In the genomic region with DNA sequence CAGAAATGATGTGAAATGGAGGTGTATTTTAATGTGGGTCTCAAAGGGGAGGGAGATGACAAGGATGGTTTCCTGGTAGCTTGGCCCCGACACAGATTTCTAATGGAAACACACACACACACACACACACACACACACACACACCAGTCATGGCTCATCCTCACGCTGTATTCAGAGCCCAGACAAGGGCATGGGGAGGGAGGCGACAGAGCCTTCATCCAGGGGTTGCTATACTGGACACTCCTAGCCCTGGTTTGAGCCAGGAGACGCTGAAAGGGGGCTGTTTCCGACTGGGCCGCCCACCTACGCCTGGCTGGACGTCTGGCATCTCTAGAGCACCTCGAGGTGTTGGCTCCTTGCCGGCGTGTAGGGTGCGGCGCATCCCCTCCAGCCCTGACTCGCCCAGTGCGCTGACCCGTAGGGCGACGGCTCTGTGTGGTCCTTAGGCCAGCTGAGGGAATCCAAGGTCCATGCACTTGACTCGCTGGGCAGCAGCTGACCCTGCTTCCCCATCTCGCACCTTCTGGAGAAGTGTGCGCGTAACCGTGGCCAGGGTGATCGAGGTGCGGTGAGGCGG, we compare ENCODE assay signal across 8 mouse cellular contexts. TPM values are rescaled to one million over a fixed set of nuclear protein-coding genes. Genes with fewer than 3 reads are reported as not detected.
DNase-seq lines count a peak whose midpoint lies in the region; ATAC-seq and TF ChIP-seq lines count a peak whose summit lies in the region.

A gene (plus strand): TSS at position 426 of the 577 bp plus-strand sequence.

- 0 out of 2 replicates have a peak, but pooled peaks cover 4% of the 10 kb centered on the region for H3K27me3 ChIP-seq in intestine, embryonic 14.5 days (replicated peaks; ENCODE audit: control insufficient read depth, insufficient read depth, low read length)
- peaks cover 56% of the 10 kb centered on the region for H3K27me3 ChIP-seq in limb, embryonic 12.5 days
- H3K27me3 ChIP-seq in midbrain, embryonic 13.5 days: peaks cover 39% of the 10 kb centered on the region

- intact Hi-C loops in gastrocnemius, postnatal 36 days (cut with DNase I): no loop called here

- no peak for TF ChIP-seq POLR2A in bone marrow macrophage, adult 2 months (IDR thresholded peaks at IDR 0.05; ENCODE audit: borderline replicate concordance, low read depth, low read length)

- H3K36me3 ChIP-seq in intestine, embryonic 14.5 days (ENCODE audit: control insufficient read depth, insufficient read depth, low read length): peaks cover 4% of the 10 kb centered on the region; the same call in 1 of the 2 replicates
- no peaks in the 10 kb centered on the region for H3K36me3 ChIP-seq in limb, embryonic 12.5 days
- peaks cover 7% of the 10 kb centered on the region for H3K36me3 ChIP-seq in midbrain, embryonic 13.5 days

- 2% methylated on average over 26 of the region's 26 CpGs for WGBS in intestine, embryonic 14.5 days
- WGBS in limb, embryonic 12.5 days: 4% methylated on average over 26 of the region's 26 CpGs
- under 1% methylated on average over 26 of the region's 26 CpGs for WGBS in midbrain, embryonic 13.5 days

- H3K4me3 ChIP-seq in bone marrow macrophage, adult 2 months (ENCODE audit: insufficient read depth, low read length): peak within 1 kb of the TSS; percentile 63
- H3K4me3 ChIP-seq in intestine, embryonic 14.5 days (ENCODE audit: low read depth, low read length): peak within 1 kb of the TSS; percentile 68
- peak within 1 kb of the TSS; percentile 78 for H3K4me3 ChIP-seq in limb, embryonic 12.5 days (replicated peaks)
- peak within 1 kb of the TSS; percentile 74 for H3K4me3 ChIP-seq in midbrain, embryonic 13.5 days (replicated peaks)

- peak within 1 kb of the TSS; percentile 66 for H3K4me2 ChIP-seq in intestine, embryonic 14.5 days (ENCODE audit: low read length)
- H3K4me2 ChIP-seq in limb, embryonic 12.5 days: peak within 1 kb of the TSS; percentile 100
- H3K4me2 ChIP-seq in midbrain, embryonic 13.5 days (replicated peaks): peak within 1 kb of the TSS; percentile 100

- peak; percentile 39 for DNase-seq in embryo, embryonic 10 days (ENCODE audit: low spot score)
- DNase-seq in embryo, embryonic 9.5 days (ENCODE audit: extremely low spot score): no peak
- DNase-seq in gastrocnemius, postnatal 36 days: peak; percentile 39 to 46
- DNase-seq in intestine, embryonic 14.5 days (ENCODE audit: low spot score): peak; percentile 70
- no peak for DNase-seq in spleen, postnatal 36 days (ENCODE audit: low spot score in 2 of 2)

- H3K9me3 ChIP-seq in intestine, embryonic 14.5 days (ENCODE audit: control insufficient read depth, low read length): no peaks in the 10 kb centered on the region
- H3K9me3 ChIP-seq in limb, embryonic 12.5 days: no peaks in the 10 kb centered on the region
- H3K9me3 ChIP-seq in midbrain, embryonic 13.5 days: no peaks in the 10 kb centered on the region

- peaks cover 6% of the 10 kb centered on the region; the same call in 1 of the 2 replicates for H3K4me1 ChIP-seq in bone marrow macrophage, adult 2 months (ENCODE audit: control insufficient read depth, insufficient read depth, low read length)
- peaks cover 5% of the 10 kb centered on the region; the same call in 1 of the 2 replicates for H3K4me1 ChIP-seq in intestine, embryonic 14.5 days (replicated peaks; ENCODE audit: control insufficient read depth, insufficient read depth, low read length)
- H3K4me1 ChIP-seq in limb, embryonic 12.5 days (replicated peaks): peaks cover 17% of the 10 kb centered on the region
- peaks cover 19% of the 10 kb centered on the region for H3K4me1 ChIP-seq in midbrain, embryonic 13.5 days (replicated peaks)

- TF ChIP-seq CTCF in bone marrow macrophage, adult 2 months (IDR thresholded peaks at IDR 0.05; ENCODE audit: low read depth, low read length): no peak

- no peak within 1 kb of the TSS for H3K27ac ChIP-seq in bone marrow macrophage, adult 2 months (ENCODE audit: insufficient read depth, low read depth, low read length)
- no peak within 1 kb of the TSS for H3K27ac ChIP-seq in intestine, embryonic 14.5 days (ENCODE audit: low read depth)
- no peak within 1 kb of the TSS for H3K27ac ChIP-seq in limb, embryonic 12.5 days
- no peak within 1 kb of the TSS for H3K27ac ChIP-seq in midbrain, embryonic 13.5 days

- peak; percentile 58 for ATAC-seq in intestine, embryonic 14.5 days (replicated peaks; ENCODE audit: low FRiP score, low TSS enrichment, low read depth)
- ATAC-seq in limb, embryonic 12.5 days (ENCODE audit: insufficient number of reproducible peaks, insufficient read depth, low FRiP score, low TSS enrichment, low read depth): 0 out of 2 replicates have a peak, but pooled peaks have one; percentile 74
- peak; percentile 59 for ATAC-seq in midbrain, embryonic 13.5 days

- H3K9ac ChIP-seq in intestine, embryonic 14.5 days (ENCODE audit: low read length): peak within 1 kb of the TSS; percentile 60
- H3K9ac ChIP-seq in limb, embryonic 12.5 days (replicated peaks): peak within 1 kb of the TSS; percentile 70
- H3K9ac ChIP-seq in midbrain, embryonic 13.5 days (replicated peaks): peak within 1 kb of the TSS; percentile 75

RNA-seq across cellular contexts. Expression of the gene that starts here (rescaled TPM):
- polyA plus RNA-seq in bone marrow macrophage, adult 2 months (2012; ENCODE audit: insufficient read depth, insufficient read length, missing spikeins): 67.6 and 75.8 TPM in 2 replicates
- total RNA-seq in gastrocnemius, postnatal 36 days (2021): 10 to 100 TPM; 24.6 to 25.8 TPM
- polyA plus RNA-seq in intestine, embryonic 14.5 days (2014; fragmentation: Nextera tagmentation; extraction: Ambion mirVana): 9.4 and 12.5 TPM in 2 replicates
- 1.2 and 1.7 TPM in 2 replicates for polyA plus RNA-seq in limb, embryonic 12.5 days (2016; fragmentation: Nextera tagmentation; extraction: Ambion mirVana)
- 8.7 and 8.8 TPM in 2 replicates for polyA plus RNA-seq in midbrain, embryonic 13.5 days (2015; fragmentation: Nextera tagmentation; extraction: Ambion mirVana)

Comparison
In these comparisons a context has a peak if more than half of its experiments do, and no peak if none do; other contexts are left out.
1. DNase-seq: peak in embryo, embryonic 10 days (single experiment), gastrocnemius, postnatal 36 days (2 of 2) and intestine, embryonic 14.5 days (single experiment); none in embryo, embryonic 9.5 days (single experiment) and spleen, postnatal 36 days (0 of 2).
2. Peak in every context shown above with its lines, with median percentiles within 50 percentile points of each other: H3K4me3 ChIP-seq, ATAC-seq, H3K4me2 ChIP-seq and H3K9ac ChIP-seq.